Mouse (Mus musculus) thymus, adult 2 months (tissue): ENCODE results near the gene Nell2.

Experiments
- CTCF ChIP-seq: fragments of 200-500 bp; IDR thresholded peaks from 2 replicates; pipeline ENCODE4 v1.5.1; 2012; ENCODE audit warnings: mild to moderate bottlenecking, control low read depth, low read length, moderate library complexity, borderline replicate concordance; ENCODE audit not compliant: control insufficient read depth, poor library complexity, insufficient read depth; ENCODE audit errors: extremely low read depth
- POLR2A ChIP-seq: fragments of 200-500 bp; IDR thresholded peaks from 2 replicates; pipeline ENCODE4 v1.6.1; 2012; ENCODE audit warnings: mild to moderate bottlenecking, low read length, control low read depth, moderate library complexity; ENCODE audit not compliant: control insufficient read depth, poor library complexity, insufficient read depth; ENCODE audit errors: extremely low read depth

DNA sequence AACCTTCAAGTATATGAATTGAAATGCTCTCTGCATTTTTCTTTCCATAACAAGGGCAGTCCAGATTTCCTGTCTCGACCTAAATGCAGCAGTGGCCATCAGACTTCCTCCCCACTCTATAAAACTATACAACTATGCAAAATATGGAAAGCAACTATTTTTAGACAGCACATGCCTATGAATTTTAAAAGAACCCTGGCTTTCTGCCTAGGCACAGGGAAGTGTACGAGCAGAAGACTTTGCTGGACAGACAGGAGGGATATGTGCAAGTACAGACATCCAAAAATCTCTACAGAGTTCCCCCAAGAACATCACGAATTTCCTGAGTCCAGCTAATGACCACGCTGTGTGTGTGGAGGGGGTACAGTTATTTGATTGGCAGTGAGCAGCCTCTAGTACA lies 32.7 kb downstream of the Nell2 start:
- TF ChIP-seq CTCF (no peak), POLR2A (no peak)
